Mouse (Mus musculus): ENCODE measurements at regions not wholly inside any gene's neighbourhood (a gene's known extent, or its start where the extent isn't known, plus 50 kb on each side); places are given as distances from the start of the nearest gene placed in this dataset.
"Not testable (repeated sequence)": the region's sequence is repeated elsewhere in the genome, so short reads cannot be mapped to it uniquely, and the experiment has no call there.

- WGBS (ENCODE audit: insufficient replicate concordance) = 75% methylated on average over 1 of the region's 1 CpGs
- not testable (repeated sequence) for H3K9ac ChIP-seq; H3K27ac ChIP-seq; H3K9me3 ChIP-seq (replicated peaks); H3K27me3 ChIP-seq (replicated peaks); H3K4me3 ChIP-seq; ATAC-seq; H3K4me1 ChIP-seq; H3K4me2 ChIP-seq; H3K36me3 ChIP-seq
These were observed 306.4 kb upstream of the 5730507C01Rik start for GRCm38 (mm10) chr12:18207941-18208340.

- H3K27ac ChIP-seq; H3K4me3 ChIP-seq; H3K27me3 ChIP-seq (replicated peaks); H3K9ac ChIP-seq; H3K4me1 ChIP-seq; H3K36me3 ChIP-seq; ATAC-seq; H3K4me2 ChIP-seq: not testable (repeated sequence)
- 71% methylated on average over 16 of the region's 16 CpGs for WGBS (ENCODE audit: insufficient replicate concordance)
- peaks cover 26% of the 10 kb centered on the region; the same call in 1 of the 2 replicates for H3K9me3 ChIP-seq (replicated peaks)
These were observed 297.8 kb upstream of the 5730507C01Rik start for GRCm38 (mm10) chr12:18216432-18216926.

- Histone ChIP-seq H3K4me3 (no peak overlapping the region), H3K27me3 (replicated peaks) (no peaks in the 10 kb centered on the region), H3K9me3 (replicated peaks) (peaks cover 56% of the 10 kb centered on the region), H3K4me1 (no peaks in the 10 kb centered on the region), H3K9ac (no peak overlapping the region), H3K4me2 (no peak overlapping the region), H3K27ac (no peak overlapping the region), H3K36me3 (no peaks in the 10 kb centered on the region)
- WGBS (ENCODE audit: insufficient replicate concordance) = 64% methylated on average over 6 of the region's 6 CpGs
- ATAC-seq = no peak
These were observed 289.8 kb upstream of the 5730507C01Rik start for GRCm38 (mm10) chr12:18224516-18224915.

DNA sequence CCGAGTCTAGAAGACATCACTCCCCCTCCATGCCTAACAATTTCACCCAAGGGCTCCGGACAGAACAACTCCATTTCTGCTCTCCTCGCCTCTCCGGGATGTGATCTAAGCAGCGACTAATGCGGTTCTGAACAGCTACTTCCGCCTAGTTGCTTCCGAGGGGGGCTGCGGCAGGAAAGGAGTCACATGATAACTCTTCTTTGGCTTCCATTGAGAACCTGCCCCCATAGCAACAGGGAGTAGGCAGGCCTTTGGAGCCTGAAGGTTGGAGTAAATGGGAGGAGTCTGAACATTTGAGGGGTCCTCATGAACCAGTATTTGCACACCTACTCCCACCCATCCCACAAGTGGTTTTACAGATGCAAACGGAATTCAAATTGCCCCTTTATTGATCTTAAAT lies 287.6 kb upstream of the 5730507C01Rik start:
- H3K4me1 ChIP-seq = no peaks in the 10 kb centered on the region
- WGBS (ENCODE audit: insufficient replicate concordance) = 79% methylated on average over 10 of the region's 10 CpGs

DNA sequence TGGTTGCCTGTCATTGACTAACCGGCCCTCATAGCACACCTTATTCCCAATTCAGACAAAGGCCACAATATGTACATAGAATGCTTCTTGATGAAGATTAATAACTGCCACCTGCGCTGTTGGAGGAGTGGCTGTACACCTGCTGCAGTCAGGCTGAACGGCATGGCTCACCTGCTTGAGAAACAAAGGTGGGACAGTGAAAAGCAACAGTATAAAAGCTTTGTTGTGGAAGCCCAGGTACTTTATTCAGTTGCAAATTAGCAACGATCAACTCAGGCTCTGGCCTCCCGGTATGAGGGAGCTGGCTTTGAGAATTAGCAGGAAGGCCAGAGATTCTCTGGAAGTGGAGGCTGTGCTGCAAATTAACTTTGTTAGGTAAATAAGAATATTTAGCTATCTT lies 282.4 kb upstream of the 5730507C01Rik start:
- not testable (repeated sequence) for ATAC-seq; H3K9ac ChIP-seq; H3K27me3 ChIP-seq (replicated peaks); H3K4me3 ChIP-seq; H3K36me3 ChIP-seq; H3K4me2 ChIP-seq; H3K4me1 ChIP-seq; H3K27ac ChIP-seq
- WGBS (ENCODE audit: insufficient replicate concordance) = 68% methylated on average over 5 of the region's 5 CpGs
- H3K9me3 ChIP-seq (replicated peaks) = peaks cover 46% of the 10 kb centered on the region

More for the DNA sequence above, 287.6 kb upstream of the 5730507C01Rik start:
- H3K9ac ChIP-seq = no peak overlapping the region
- no peak overlapping the region for H3K4me3 ChIP-seq
- H3K4me2 ChIP-seq = no peak overlapping the region
- no peaks in the 10 kb centered on the region for H3K36me3 ChIP-seq
- H3K9me3 ChIP-seq (replicated peaks) = peaks cover 64% of the 10 kb centered on the region
- no peaks in the 10 kb centered on the region for H3K27me3 ChIP-seq (replicated peaks)
- no peak for ATAC-seq
- H3K27ac ChIP-seq = no peak overlapping the region

DNA sequence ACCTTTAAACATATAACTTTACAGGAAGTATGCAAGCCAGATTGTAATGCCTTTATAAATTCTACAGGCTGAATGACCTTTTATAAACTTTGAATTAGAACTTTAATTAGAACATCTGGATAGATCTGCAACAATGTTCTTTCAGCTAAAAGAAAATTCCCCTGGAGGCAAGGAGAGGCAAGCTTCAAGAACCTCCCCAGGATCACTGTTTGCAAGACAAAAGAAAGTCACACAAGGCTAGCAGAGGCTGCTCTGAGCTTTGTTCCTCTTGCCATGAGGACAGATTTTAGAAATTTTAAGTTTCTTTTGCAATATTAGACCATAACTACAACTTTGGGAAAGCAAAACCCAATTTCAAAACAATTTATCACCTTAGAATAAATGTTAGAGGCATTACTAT lies 278.0 kb upstream of the 5730507C01Rik start:
- H3K4me2 ChIP-seq; H3K27me3 ChIP-seq (replicated peaks); H3K4me1 ChIP-seq; H3K27ac ChIP-seq; H3K4me3 ChIP-seq; ATAC-seq; H3K9ac ChIP-seq; H3K36me3 ChIP-seq: not testable (repeated sequence)
- H3K9me3 ChIP-seq (replicated peaks) = peaks cover 33% of the 10 kb centered on the region

GRCm38 (mm10) chr12:18237549-18237948 lies 276.8 kb upstream of the 5730507C01Rik start:
- ATAC-seq = no peak
- Histone ChIP-seq H3K4me2 (no peak overlapping the region), H3K27ac (no peak overlapping the region), H3K4me1 (no peaks in the 10 kb centered on the region), H3K9me3 (replicated peaks) (peaks cover 31% of the 10 kb centered on the region), H3K27me3 (replicated peaks) (no peaks in the 10 kb centered on the region), H3K36me3 (no peaks in the 10 kb centered on the region), H3K9ac (no peak overlapping the region), H3K4me3 (no peak overlapping the region)
- 61% methylated on average over 9 of the region's 9 CpGs for WGBS (ENCODE audit: insufficient replicate concordance)

Data from liver, embryonic 12.5 days (tissue).